Mouse (Mus musculus): ENCODE measurements at regions not wholly inside any gene's neighbourhood (a gene's known extent, or its start where the extent isn't known, plus 50 kb on each side); places are given as distances from the start of the nearest gene placed in this dataset.

DNA sequence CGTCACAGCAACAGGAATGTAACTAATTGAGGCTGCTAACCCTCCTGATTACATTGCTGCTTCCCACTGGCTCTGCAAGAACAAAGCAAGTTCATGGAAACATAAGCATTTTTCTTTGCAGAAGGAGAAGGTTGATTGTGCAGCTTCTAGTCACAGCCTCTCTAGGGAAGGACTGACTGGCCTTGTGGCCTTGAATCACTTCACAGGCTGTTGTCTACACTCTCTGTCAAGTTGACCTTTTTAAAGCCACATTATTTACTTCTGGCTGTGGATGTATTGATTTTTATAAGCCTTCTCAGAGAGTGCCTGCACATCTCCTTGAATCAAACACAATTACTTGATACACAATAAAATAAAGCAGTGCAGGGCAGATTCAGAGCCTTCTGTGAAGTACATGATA lies 251.8 kb upstream of the Myo3a start:
- TF ChIP-seq CTCF (IDR thresholded peaks at IDR 0.05; ENCODE audit: low read depth, low read length) (no peak), GATA1 (IDR thresholded peaks at IDR 0.05; ENCODE audit: borderline replicate concordance, low read length) (no peak), TAL1 (conservative IDR thresholded peaks at IDR 0.05; ENCODE audit: low read depth, low read length) (no peak), POLR2AphosphoS5 (IDR thresholded peaks at IDR 0.05; ENCODE audit: insufficient replicate concordance, low read depth, low read length) (no peak), GATA2 (IDR thresholded peaks at IDR 0.05; ENCODE audit: borderline replicate concordance, low read depth, low read length) (no peak)

All from G1E (cell line).